Mouse (Mus musculus) ZHBTc4 (cell line): ENCODE data around the gene Polq.

Experiments used
- DNase-seq: peaks from one replicate; pipeline ENCODE4 v3.0.0-alpha.2; 2011; ENCODE audit warnings: low read depth, low spot score

Polq gene

DNA sequence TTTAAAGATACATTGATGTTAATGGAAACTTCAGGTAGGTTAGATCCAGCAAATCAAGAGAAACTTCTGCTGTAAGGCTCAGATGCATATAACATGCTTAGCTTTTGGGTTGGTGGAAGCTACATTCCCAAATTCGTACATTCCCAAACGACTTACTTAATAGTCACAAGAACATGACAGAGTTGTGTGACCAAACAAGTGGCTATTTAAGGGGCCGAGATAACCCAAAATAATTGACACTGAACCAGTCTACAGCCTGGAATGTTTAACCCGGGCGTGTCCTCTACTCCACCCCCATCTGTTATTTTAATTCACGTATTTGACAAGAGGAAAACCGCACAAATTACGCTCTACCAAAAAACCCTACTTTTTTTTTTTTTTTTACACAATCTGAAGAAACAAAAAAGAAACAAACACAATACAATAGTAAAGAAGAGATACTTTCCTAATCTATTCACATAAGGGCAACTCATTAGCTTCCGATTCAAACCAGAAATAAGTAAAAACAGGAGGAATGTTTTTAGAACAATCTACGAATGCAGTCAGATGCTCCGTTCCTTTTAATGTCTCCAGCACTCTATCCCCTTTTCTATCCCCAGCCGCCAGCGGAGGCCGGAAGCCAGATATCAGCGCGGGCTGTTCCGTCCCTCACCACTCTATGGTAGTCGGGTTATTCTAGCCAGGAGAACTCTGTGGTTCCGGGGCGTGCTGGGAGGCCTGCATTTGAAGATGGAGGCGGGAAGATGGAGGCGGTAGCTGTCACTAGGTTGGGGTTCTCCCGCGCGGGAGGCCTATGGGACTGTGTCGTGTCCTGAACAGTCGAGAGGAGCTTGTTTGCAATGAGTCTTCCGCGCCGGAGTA lies at the start of gene Polq:
Gene Polq, plus strand, starts transcription at position 726 of the 861 bp plus-strand sequence.
- DNase-seq: peak; percentile 94

DNA sequence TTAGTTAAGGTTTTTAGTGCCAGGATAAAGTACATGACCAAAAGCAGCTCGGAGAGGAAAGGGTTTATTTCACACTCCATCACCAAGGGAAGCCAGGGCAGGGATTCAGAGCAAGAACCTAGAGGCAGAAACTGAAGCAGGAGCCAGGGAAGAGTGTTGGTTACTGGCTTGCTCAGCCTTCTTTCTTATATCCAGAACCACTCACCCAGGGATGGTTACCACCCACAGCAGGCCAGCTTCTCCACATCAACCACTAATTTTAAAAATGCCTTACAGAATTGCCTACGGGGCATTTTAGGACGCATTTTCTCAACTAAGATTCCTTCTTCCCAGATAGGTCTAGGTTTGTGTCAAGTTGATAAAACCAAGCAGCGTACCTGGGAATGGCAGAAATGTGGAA lies 48.2 kb upstream of the Polq start:
- DNase-seq: no peak

DNA sequence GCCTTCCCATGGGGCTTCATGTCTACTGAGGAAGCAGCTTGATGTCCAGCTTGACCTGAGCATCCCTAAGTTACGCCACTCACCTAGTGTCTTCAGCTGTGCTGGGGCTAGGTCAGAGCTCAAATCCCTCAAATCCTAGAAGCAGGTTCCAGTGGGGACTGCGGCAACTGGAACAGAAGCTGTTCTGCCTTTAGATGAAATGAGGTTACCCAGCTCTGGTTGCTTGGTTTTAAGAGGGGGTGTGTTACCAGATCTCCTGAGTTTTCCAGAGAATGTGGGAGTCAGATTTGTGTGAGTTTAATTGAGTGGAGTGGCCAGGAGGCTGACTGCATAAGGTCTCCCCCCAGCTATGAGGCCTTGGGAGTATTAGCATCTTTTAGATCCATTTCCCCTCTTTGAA lies 32.5 kb upstream of the Polq start:
- DNase-seq: no peak

DNA sequence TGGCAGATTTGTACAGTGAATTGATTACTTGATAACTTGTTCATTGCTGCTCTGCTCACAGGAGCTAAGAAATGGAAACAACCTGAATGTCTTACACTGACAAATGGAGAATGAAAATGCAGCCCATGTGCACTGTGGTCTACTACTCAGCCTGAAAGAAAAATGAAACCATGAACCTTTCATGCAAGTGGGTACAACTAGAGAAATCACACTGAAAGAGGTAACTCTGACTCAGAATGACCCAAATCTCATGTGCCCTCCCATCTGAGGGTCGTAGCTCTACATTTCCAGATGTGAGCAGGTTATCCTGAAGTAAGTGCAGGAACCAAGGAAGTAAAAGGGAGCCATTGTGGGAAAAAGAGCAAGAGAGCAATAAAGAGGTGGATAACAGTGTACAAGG lies 27.8 kb upstream of the Polq start:
- DNase-seq: no peak

DNA sequence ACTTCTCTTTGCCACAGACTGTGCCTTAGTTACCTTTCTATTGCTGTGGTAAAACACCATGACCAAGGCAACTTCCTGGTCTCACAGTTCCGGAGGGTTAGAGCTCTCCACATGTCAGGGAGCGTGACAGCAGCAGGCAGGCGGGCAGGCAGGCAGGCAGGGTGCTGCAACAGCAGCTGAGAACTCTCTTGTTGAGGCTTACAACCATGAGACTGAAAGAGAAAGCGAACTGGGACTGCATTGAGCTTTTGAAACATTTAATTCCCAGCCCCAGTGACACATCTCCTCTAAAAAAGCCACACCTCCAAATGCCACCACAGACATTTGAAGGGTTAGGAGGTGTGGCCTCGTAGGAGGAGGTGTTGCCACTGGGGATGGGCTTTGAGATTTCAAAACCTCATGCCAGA lies 25.9 kb upstream of the Polq start:
- peak; percentile 30 for DNase-seq

DNA sequence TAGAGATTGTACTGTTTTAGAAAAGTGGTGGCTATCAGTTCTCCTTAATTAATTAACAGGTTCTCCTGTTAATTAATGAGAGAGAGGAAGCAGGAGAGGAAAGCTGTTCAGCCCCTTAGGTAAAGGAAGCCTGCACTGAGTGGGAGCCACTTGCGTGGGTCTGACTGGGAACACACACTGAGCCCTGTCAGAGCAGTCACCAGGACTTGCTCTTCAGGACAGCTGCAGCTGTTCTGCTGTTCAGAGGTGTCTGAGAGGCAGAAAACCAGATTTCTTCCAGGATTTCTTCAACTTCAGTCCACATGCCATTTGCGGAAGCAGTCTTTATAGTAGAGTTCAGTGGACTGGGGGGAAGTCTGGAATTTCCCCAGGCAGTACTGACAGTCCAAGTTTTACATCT lies 24.2 kb upstream of the Polq start:
- no peak for DNase-seq

DNA sequence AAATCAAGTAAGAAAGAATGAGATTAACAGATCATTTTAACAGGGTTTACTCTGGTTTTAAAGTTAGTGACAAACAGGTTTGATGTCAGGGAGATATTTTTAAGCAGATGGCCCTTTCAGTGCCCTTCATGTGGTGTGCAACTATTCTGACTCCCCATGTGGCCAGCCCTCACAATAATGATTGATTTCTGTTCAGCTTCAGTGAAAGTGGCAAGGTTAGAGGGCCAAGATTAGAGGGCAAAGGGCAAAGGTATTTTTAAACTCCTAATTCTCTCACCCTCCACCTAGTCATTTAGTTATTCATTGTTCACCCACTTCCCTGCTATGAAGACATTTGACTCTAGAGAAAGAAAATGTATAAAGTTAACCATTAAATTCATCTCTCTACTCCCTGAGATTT lies 23.5 kb upstream of the Polq start:
- no peak for DNase-seq

DNA sequence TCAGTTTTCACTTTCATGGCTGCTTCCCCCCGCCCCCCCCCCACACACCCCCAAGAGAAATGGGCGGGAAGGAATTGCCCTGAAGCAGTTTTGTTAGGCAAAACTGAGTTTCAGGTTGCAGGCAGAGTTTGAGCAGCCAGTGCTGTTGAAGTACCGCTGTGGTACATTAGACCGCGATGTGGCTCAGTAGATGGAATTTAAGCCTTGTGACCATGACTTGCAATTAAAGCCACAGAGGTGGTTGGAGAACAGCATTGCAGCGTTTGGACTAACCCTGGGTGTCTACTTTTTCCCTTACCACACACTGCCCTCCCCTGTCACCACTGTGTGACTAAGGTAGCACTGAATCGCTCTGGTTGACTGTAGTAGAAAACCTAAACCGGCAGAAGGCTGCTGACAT lies 22.1 kb upstream of the Polq start:
- peak; percentile 35 for DNase-seq

DNA sequence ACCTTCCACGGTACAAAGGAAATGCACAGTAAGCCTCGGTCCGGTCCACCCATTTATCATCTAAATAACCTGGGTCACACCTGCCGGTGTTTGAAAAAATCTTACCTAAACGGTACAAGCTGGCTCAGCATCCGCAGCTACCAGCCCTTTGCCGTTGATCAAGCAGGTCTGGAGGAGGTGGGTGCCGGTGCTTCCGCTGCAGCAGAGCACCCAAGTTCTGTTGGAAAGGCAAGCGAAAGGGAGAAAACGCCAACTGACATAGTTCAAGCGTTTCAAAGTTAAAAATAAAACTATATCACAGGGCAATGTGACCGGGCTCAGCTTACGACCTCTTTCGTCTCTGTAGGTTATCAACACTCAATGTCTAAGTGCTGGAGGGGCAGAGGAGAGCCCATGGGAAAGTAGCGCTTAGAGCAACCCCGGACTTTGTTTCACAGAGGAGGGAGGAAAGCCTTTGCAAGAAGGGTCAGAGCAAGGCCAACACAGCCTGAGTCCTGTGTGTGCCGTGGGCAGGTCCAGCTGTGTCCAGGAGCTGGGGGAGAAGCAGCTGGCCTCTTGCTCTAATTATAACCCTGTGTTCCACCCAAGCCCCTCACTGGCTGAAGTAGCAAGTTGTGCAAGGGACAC lies 21.5 kb upstream of the Polq start, which contains the start of gene Fbxo40:
Gene Fbxo40, minus strand, starts transcription at position 469 of the 627 bp plus-strand sequence.
- DNase-seq: no peak

DNA sequence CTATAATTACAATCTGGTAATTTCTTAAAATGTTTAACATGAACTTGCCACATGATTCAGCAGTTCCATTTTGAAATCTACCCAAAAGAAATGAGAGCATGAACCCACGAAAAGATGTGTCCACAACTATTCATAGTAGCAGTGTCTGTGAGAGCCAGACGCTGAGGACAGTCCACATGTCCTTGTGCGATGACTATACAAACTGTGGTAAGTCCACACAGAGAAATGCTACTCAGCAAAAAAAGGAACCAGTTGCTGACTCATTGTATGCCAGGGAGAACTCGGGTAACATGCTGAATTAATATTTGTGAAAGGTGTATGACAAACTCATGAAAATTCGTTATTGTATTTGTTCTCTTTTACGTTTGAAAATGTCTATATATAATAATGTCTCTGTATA lies 13.9 kb upstream of the Polq start:
- DNase-seq: no peak

DNA sequence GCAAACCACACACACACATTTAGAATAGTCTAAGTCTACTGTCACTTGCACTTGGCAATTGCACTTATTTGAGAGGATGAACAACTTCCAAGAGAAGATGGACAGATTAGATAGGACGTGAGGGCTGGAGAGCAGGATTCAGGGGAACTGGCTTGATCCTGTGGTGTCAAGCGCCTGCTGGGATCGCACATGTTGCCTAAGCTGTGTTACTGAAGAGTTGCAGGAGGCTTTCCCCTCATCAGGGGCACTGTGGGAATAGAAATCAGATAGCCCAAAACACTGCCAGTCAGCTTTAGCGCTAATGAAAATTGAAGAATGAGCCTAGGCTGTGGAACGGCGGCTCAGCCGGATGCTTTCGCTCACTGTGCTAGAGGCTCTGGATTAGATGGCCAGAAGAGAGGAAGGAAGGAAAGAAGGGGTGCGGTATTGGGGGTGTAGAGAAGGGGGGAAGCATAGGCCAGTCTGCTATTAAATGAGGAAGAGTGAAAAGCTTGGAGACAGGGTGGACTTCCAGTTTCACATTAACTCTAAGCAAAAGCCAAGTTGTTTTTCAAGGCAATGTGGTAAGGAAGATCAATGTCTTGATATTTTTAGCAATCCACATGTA lies 12.1 kb upstream of the Polq start:
- DNase-seq: no peak

DNA sequence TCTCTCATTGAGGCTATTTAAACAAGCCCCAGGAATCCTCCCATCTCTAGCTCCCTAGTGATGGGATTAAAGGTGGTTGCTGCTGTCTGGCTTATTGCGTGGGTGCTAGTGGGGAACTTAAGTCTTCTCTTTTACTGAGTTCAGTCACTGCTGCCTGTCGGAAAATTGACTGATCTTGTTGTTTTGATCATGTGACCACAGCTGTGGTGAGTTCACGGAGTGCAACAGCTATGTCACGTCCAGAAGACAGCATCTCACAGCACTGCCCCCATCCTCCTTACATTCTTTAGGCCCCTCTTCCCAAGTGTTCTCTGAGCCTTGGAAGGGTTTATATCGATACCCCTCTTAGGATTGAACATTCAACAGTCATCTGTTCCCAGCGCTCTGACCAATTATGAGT lies 2.3 kb upstream of the Polq start:
- DNase-seq: no peak

DNA sequence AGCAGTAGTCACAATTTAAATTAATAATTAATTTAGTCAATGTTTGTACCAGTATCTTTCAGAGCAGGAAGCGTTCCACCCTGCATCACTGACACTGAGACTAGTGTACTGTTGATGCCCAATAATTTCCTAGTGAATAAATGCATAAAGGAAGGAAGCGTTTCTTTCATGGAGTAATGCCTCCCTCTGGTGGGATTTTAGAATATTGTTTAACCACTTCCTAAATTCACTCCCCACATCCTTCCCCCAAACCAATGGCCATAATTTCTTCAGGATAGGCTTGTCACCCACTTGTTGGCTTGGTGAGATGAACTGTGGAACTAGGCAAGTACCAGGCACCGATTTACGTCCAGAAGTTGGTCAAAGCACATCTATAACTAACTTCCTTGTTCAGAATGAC lies 1.2 kb upstream of the Polq start:
- peak; percentile 50 for DNase-seq

DNA sequence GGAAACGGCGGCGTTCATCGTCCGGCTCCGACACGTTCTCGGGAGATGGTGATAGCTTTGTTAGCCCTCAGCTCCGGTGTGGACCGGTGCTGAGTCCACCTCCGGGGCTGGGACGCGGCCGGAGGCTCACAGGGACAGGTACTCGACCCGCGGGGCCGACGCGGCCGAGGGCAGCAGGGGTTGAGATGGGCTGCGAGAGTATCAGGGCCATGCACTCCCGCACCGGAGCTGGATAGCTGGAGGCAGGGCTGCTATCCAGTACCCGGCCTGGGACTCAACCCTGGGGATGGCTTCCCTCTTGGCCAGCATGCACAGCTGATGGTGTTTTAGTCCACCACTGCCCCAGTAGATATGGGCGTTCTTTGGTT lies 320 bp downstream of the Polq start:
- DNase-seq: no peak

DNA sequence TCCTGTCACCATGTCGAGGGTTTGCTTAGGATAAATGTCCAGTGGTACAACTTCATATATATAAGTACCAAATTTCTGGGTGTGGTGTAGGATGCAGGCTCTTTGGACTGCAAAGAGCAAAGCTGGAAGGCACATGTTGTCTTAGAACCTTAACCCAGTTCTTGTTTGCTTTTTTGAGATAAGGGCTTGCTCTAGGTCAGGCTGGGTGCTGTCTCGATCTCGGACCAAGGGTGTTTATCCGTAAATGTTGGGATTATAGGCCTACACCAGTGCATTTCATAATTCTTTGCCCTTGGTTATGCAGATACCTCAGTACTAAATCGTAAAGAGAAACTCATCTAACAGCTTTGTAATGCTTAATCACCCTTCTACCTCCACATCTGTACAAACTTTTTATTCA lies 750 bp downstream of the Polq start:
- no peak for DNase-seq

DNA sequence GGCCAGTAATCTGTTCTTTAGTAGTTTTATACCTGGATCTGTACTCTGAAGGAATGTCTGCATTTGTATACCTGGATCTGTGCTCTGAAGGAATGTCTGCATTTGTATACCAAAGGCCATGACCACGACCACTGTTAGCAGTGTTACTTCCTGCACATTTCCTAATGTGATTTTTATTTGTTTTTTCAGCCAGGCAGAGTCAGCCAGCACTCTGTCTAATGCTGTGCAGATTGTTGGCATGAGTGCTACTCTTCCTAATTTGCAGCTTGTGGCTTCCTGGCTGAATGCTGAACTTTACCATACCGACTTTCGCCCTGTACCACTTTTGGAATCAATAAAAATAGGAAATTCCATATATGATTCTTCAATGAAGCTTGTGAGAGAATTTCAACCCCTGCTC lies 16.0 kb downstream of the Polq start:
- no peak for DNase-seq

DNA sequence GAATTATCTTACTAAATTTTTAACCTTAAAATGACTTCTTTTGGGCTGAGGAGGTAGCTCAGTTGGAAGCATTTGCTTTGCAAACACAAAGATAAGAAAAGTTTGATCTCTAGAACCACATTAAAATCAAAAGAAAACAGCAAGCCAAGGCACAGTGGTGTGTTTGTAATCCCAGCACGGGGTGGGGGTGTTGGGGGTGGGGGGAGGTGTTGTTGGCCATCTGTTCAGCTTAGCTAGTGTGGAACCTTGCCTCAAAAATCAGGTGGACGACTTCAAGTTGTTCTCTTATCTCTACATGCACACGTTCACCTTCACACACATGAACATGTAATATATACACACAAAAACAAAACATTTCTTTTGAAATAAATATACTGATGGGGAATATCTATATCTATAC lies 20.4 kb downstream of the Polq start:
- DNase-seq: no peak

DNA sequence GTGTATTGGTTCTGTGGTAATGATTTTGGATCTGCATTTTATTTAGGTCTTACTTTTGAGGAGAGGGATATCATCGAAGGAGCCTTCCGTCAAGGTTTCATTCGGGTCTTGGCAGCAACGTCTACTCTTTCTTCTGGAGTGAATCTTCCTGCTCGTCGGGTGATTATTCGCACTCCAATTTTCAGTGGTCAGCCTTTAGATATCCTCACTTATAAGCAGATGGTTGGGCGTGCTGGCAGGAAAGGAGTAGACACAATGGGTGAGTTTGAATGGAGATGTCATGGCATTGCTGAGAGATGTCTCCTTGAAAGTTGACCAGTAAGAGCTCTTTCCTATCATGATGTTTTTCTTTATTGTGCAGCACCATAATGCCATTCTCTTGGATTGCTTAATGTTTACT lies 23.2 kb downstream of the Polq start:
- no peak for DNase-seq

DNA sequence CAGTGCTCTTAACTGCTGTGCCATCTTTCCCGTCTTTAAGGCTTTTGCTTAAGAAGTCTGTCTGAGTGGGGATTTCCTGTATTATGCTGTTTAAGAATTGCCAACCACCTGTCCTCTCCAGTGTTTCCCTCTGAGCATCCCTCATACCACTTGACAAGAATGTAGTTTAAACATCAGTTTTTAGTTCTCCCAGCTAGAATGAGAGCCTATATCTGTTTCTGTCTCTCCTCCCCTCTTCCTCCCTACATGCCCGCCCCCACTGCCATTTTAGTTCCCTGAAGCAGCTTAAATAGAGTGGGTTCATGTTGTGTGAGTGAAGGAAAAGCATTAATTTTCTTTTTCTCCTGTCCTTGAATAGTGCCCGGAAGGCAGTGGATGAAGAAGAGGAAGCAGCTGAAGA lies 48.0 kb downstream of the Polq start:
- DNase-seq: no peak

DNA sequence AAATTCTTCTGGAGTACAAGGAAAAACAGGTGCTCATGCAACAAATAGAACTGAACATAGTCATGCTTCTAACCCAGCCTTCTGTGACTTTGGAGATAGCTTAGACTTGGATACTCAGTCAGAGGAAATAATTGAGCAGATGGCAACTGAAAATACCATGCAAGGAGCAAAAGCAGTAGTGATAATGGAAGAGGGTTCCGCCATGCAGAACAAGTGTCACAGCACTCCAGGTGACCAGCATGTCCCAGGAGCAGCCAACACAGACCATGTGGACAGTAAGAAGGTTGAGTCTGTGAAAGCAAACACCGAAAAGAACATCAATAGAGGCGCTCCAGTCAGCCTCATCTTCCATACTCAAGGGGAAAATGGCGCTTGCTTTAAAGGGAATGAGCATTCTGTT lies 49.7 kb downstream of the Polq start:
- no peak for DNase-seq

DNA sequence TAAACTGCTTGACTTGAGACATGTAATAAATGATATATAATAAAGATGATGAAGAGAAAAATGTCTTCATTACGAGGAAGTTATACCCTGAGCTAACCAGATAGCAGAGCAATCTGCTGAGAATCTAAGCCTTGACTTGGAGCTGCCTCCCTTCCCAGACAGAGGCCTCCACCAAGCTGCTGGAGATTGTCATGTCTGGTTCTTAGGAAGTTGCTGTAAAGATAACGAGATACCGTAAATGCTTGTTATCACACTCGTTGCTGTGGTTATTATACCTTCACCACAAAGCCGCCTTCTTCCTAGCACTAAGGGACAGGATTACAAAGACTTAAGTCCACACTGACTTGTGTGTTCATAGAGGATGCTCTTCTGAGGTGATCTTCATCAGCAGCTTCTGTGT lies 60.8 kb downstream of the Polq start:
- no peak for DNase-seq

DNA sequence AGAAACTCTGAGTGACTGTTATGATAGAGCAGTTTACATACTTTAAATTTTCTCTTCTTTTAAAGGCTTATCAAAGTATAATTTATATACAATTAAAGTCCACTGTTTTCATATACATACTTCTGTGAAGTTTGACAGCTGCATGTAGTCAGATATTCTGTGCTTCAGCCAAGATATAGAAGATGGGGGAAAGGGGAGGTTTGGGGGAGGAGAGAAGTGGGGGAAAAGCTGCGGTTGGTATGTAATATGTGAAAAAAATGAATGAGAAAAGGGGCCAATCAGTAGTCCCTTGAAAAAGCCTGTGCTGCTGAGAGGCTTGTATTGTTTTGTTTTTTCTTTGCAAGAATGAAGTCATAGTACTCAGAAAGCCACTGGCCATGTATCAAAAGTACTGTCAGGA lies 78.1 kb downstream of the Polq start:
- no peak for DNase-seq
